Mouse (Mus musculus) kidney, adult 8-10 months (tissue): ENCODE results near the gene Erbin.
A peak's percentile ranks its signal among the peaks of the same experiment; 100 is the strongest.

Source experiments
- DNase-seq, 2 experiments: peaks; one replicate each; pipeline ENCODE4 v3.0.0; 2022

The Erbin gene

GRCm38 (mm10) chr13:103803721-103804120 lies 116.6 kb downstream of the Erbin start:
- DNase-seq = no peak

DNA sequence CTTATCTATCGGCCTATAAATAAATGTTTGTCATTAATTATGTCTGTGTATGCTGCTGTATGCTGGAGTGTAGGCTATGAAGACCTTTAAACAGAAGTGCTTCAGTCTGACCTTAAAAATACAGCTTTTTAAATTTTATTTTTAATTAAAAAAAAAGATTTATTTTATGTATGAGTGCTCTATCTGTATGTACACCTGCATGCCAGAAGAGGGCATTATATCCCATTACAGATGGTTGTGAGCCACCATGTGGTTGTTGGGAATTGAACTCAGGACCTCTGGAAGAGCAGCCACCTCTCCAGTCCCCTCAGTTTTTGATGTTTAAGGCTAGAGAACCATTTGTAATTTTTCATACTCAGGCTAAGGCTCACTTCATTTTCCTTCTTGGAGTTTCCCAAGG lies 119.3 kb downstream of the Erbin start:
- no peak for DNase-seq

DNA sequence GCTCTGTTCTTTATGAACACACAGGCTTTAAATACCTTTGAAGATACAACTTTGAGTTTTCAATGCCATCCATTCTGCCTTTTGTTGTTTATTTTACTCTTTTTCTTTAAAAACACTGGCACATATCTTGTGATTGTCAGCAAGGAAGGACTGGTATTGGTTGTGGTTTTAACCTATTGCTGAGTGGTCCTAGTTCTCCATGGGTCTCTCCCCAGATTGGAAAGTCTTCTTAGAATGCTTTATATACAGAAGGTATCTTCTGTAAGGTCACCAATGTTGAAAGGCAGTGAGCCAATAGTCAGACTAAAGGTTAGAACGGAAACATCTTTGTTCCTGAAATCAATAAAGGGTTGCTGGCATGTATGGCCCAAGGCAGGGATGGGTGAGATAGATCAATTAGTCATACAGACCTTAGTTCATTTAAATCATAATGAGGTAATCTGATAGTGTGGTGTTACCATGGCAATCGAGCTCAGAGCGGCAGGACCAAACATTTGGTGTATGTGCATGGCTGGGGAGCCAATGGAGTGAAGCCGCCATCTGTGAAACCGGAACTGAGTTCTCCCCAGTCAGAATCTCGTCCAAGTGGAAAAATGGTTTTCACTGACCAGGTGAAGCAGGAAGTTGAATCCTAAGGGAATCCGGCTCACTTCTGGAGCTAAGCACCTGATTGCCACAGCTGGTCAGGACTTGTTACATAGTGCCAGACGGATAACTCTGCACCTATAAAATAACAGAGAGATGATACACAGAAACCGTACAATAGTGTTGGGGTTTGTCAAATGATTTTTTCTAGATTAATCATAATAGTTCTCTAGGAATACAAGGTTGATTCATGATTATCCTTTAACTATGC lies 125.4 kb downstream of the Erbin start:
- DNase-seq = no peak

- DNase-seq = peak in 1 of 2 experiments; percentile 19
These were observed 140.3 kb downstream of the Erbin start for GRCm38 (mm10) chr13:103779922-103780585.

GRCm38 (mm10) chr13:103777126-103777525 lies 143.2 kb downstream of the Erbin start:
- DNase-seq = no peak

DNA sequence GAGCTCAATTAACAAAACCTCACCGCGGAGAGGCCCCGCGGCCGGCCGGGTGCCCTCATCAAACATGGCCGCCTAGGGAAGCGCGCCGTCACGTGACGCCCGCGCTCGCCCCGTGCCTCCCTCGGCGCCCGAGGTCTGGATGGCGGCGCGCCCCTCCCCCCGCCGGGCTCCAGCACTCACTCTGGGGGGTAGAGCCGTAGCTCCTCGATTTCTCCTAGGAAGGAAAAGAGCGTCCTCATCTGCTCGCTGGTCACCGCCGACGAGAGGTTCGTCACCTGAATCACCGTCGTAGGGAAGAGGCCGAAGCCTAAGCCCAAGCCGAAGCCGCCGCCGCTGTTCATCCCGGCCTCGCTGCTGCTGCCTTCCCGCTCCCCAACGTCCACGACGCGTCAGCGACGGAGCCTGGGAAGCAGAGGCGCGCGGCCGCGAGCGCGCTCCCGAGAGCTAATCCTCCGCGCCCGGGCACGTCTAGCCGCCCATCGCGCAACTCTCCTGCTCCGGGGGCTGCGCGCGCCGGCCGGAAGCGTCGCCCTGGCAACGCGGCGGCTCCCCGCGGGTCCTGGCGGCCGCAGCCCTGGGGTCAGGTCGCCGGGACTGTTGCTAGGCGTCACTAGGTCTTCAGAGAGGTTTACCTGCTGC lies 146.1 kb downstream of the Erbin start, which contains the start of gene Srek1:
TSS of gene Srek1 (minus strand) at position 490 of the 639 bp plus-strand sequence.
- DNase-seq = peak; percentile 91 to 93

DNA sequence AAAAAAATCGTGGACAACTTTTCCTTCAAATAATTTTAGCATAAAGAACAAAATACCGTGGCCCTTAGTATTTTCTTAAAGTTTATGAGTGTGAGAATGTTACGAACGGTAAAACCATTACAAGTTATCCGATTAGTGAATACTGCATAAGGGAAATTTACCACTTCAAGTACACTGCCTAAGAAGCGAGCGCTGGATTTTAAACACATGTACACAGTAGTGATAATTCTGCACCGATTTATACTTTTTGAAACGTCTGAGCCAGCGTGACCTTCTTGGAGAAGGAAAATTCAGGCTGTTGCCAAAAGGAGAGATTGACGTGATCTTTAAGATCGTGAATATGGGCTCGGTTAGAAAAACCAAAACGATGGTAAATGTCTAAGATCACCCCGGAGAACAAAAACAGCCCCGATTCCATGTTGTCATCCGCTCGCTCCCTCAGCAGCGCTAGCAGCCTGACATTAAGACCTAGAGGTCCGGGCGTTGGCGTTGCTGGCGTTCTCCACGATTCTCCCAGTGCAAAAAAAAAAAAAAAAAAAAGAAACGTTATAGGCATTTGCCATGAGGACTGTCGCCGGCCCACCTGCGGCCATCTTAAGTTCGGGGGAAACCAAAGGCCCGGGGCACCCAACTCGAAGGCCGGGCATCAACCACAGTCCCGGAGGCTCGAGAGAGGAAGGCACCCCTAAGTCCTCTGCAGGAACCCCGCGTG lies 146.8 kb downstream of the Erbin start:
- no peak for DNase-seq

DNA sequence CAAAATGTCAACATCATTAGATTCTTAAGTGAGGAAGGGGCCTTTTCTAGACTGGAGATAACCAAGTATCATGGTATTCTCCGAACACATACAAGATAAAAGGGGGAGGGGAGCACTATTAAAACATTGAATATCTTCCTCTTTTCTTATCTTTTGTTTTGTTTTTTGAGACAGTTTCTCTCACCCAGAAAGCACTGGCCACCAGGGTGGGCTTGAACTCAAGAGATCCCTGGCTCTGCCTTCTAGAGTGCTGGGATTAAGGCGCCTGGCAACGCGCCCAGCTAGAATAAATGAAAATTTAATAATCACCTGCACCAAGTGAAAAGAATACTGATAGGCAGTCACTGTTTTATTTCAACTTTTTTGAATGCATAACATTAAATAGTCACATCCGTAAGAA lies 147.4 kb downstream of the Erbin start:
- no peak for DNase-seq

DNA sequence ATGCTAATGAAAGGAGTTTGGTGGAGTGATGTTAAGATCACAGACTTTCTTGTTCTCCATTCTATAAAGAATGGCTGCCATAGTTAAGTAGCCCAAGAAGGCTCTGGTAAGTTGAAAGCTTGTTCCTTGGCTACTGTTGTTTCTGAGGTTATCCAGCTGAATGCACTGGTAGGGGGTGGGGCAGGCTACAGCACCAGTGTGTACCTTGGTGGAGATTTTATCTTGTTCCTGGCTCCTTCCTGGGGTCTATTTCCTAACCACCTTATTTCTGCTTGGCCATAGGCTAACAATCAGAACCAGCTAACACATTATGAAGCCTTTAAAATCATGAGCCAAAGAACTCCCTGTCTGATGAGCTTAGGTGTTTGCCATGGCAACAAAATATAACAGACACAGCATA lies 149.5 kb downstream of the Erbin start:
- peak in 1 of 2 experiments; percentile 6 for DNase-seq
